Mouse (Mus musculus): ENCODE data around the gene Adipoq. TPM values are rescaled to one million over a fixed set of nuclear protein-coding genes. Genes with fewer than 3 reads are reported as not detected.

Gene Adipoq
- total and polyA plus RNA-seq, 3 experiments, result not detected

GRCm38 (mm10) chr16:23154261-23154660, 7.9 kb downstream of the Adipoq start:
- TF ChIP-seq ZMIZ1 (IDR thresholded peaks at IDR 0.05; ENCODE audit: low read depth, low read length) (no peak), NELFE (IDR thresholded peaks at IDR 0.05; ENCODE audit: low read depth, low read length) (no peak), CHD2 (IDR thresholded peaks at IDR 0.05; ENCODE audit: low read length) (no peak), BHLHE40 (IDR thresholded peaks at IDR 0.05; ENCODE audit: borderline replicate concordance, low read depth, low read length) (no peak), USF2 (IDR thresholded peaks at IDR 0.05; ENCODE audit: borderline replicate concordance in 1 of 2, insufficient read depth in 1 of 2, low read depth in 1 of 2, low read length in 2 of 2) (no peak)
- peaks cover 0 to 4% of the 10 kb centered on the region in 2 experiments; a peak in 1 of 4 replicates for H3K27me3 ChIP-seq (ENCODE audit: control insufficient read depth in 1 of 2, insufficient read depth in 2 of 2, low read length in 2 of 2)
- no peaks in the 10 kb centered on the region for H3K4me1 ChIP-seq (ENCODE audit: control insufficient read depth in 1 of 2, insufficient read depth in 2 of 2, low read length in 2 of 2)
- H3K4me3 ChIP-seq (ENCODE audit: control insufficient read depth in 1 of 2, insufficient read depth in 1 of 2, low read depth in 2 of 2, low read length in 2 of 2), result no peak overlapping the region
- no peak overlapping the region for H3K27ac ChIP-seq (ENCODE audit: control insufficient read depth, low read depth, low read length)
- no peaks in the 10 kb centered on the region for H3K79me2 ChIP-seq (ENCODE audit: control insufficient read depth, insufficient read depth, low read length, poor library complexity)
- no peak overlapping the region for H3K9ac ChIP-seq (ENCODE audit: control insufficient read depth, low read depth, low read length, poor library complexity, severe bottlenecking)
- DNase-seq (ENCODE audit: low read depth, low spot score), result no peak
- H3K36me3 ChIP-seq (ENCODE audit: control insufficient read depth in 1 of 2, insufficient read depth in 2 of 2, low read length in 2 of 2), result no peaks in the 10 kb centered on the region
- no peaks in the 10 kb centered on the region for H3K9me3 ChIP-seq (replicated peaks; ENCODE audit: insufficient read depth, low read length)

GRCm38 (mm10) chr16:23157013-23157412, 10.7 kb downstream of the Adipoq start:
- Histone ChIP-seq H3K4me1 (ENCODE audit: control insufficient read depth in 1 of 2, insufficient read depth in 2 of 2, low read length in 2 of 2) (no peaks in the 10 kb centered on the region; a peak in 1 of 4 replicates), H3K4me3 (ENCODE audit: control insufficient read depth in 1 of 2, insufficient read depth in 1 of 2, low read depth in 2 of 2, low read length in 2 of 2) (no peak overlapping the region), H3K79me2 (ENCODE audit: control insufficient read depth, insufficient read depth, low read length, poor library complexity) (no peaks in the 10 kb centered on the region), H3K9ac (ENCODE audit: control insufficient read depth, low read depth, low read length, poor library complexity, severe bottlenecking) (no peak overlapping the region), H3K9me3 (replicated peaks; ENCODE audit: insufficient read depth, low read length) (no peaks in the 10 kb centered on the region), H3K27me3 (ENCODE audit: control insufficient read depth in 1 of 2, insufficient read depth in 2 of 2, low read length in 2 of 2) (peaks cover 0 to 2% of the 10 kb centered on the region in 2 experiments; a peak in 1 of 4 replicates), H3K36me3 (ENCODE audit: control insufficient read depth in 1 of 2, insufficient read depth in 2 of 2, low read length in 2 of 2) (no peaks in the 10 kb centered on the region), H3K27ac (ENCODE audit: control insufficient read depth, low read depth, low read length) (no peak overlapping the region)
- TF ChIP-seq ZC3H11A (IDR thresholded peaks at IDR 0.05; ENCODE audit: low read depth, low read length) (no peak), GABPA (IDR thresholded peaks at IDR 0.05; ENCODE audit: low read depth, low read length) (no peak), E2F4 (IDR thresholded peaks at IDR 0.05; ENCODE audit: borderline replicate concordance, low read depth, low read length) (no peak), UBTF (IDR thresholded peaks at IDR 0.05; ENCODE audit: borderline replicate concordance, insufficient read depth, low read depth, low read length) (no peak), CHD2 (IDR thresholded peaks at IDR 0.05; ENCODE audit: low read length) (no peak), CHD1 (IDR thresholded peaks at IDR 0.05; ENCODE audit: low read depth, low read length) (no peak), RAD21 (IDR thresholded peaks at IDR 0.05; ENCODE audit: low read depth, low read length) (no peak), TCF12 (IDR thresholded peaks at IDR 0.05; ENCODE audit: low read depth, low read length) (no peak), HCFC1 (IDR thresholded peaks at IDR 0.05; ENCODE audit: low read depth, low read length) (no peak), USF1 (IDR thresholded peaks at IDR 0.05; ENCODE audit: low read depth, low read length) (no peak), MEF2A (IDR thresholded peaks at IDR 0.05; ENCODE audit: extremely low read depth, insufficient replicate concordance, low read depth, low read length, poor library complexity, severe bottlenecking) (no peak), POLR2A (IDR thresholded peaks at IDR 0.05; ENCODE audit: control insufficient read depth in 1 of 2, insufficient read depth in 1 of 2, low read depth in 1 of 2, low read length in 2 of 2, poor library complexity in 1 of 2) (no peak), POLR2AphosphoS5 (IDR thresholded peaks at IDR 0.05; ENCODE audit: borderline replicate concordance, low read depth, low read length) (no peak), GATA1 (IDR thresholded peaks at IDR 0.05; ENCODE audit: low read depth, low read length) (no peak), TBP (IDR thresholded peaks at IDR 0.05; ENCODE audit: low read depth, low read length) (no peak), BHLHE40 (IDR thresholded peaks at IDR 0.05; ENCODE audit: borderline replicate concordance, low read depth, low read length) (no peak), MAX (IDR thresholded peaks at IDR 0.05; ENCODE audit: low read length) (no peak)
- DNase-seq (ENCODE audit: low read depth, low spot score), result no peak

Data from MEL (cell line).